Mouse (Mus musculus) urinary bladder, adult 2 months (tissue): ENCODE results near the gene Myo5a. TPM values are rescaled to one million over a fixed set of nuclear protein-coding genes. Genes with fewer than 3 reads are reported as not detected.
A peak's percentile ranks its signal among the peaks of the same experiment; 100 is the strongest.

Experiments used
- DNase-seq: peaks from one replicate; pipeline ENCODE4 v3.0.0; 2022; ENCODE audit warnings: low spot score
- polyA plus RNA-seq: library from polyadenylated mRNA; depleted of rRNA; stranded (reverse); fragments of >200 nt; gene quantifications from 2 replicates; pipeline ENCODE4 v1.2.3, GENCODE M21; 2012

Gene Myo5a
- polyA plus RNA-seq, 1 experiment, result 23.9 TPM

GRCm38 (mm10) chr9:75197297-75197696 is 126.5 kb downstream of the Myo5a start:
- peak; percentile 21 for DNase-seq

- DNase-seq, result no peak
Observed at GRCm38 (mm10) chr9:75201506-75201905, 130.7 kb downstream of the Myo5a start.

GRCm38 (mm10) chr9:75202036-75202435 is 131.2 kb downstream of the Myo5a start:
- no peak for DNase-seq

- DNase-seq, result no peak
Observed at GRCm38 (mm10) chr9:75209246-75209645, 138.4 kb downstream of the Myo5a start.

- DNase-seq, result no peak
Observed at GRCm38 (mm10) chr9:75210269-75210668, 139.5 kb downstream of the Myo5a start.

GRCm38 (mm10) chr9:75214743-75215413 is 144.1 kb downstream of the Myo5a start:
- DNase-seq, result no peak

- no peak for DNase-seq
Observed at GRCm38 (mm10) chr9:75219942-75220341, 149.1 kb downstream of the Myo5a start.

- DNase-seq, result no peak
Observed at GRCm38 (mm10) chr9:75221420-75222287, 150.8 kb downstream of the Myo5a start.

GRCm38 (mm10) chr9:75231841-75232746 is 161.3 kb downstream of the Myo5a start, which contains the start of gene Myo5c:
Gene Myo5c (plus strand): TSS chr9:75232020.
- DNase-seq, result peak; percentile 42

GRCm38 (mm10) chr9:75232860-75233259 is 162.0 kb downstream of the Myo5a start:
- DNase-seq, result no peak

- DNase-seq, result no peak
Observed at GRCm38 (mm10) chr9:75234271-75234741, 163.5 kb downstream of the Myo5a start.

GRCm38 (mm10) chr9:75234983-75235627 is 164.3 kb downstream of the Myo5a start:
- DNase-seq, result no peak

GRCm38 (mm10) chr9:75235696-75236095 is 164.9 kb downstream of the Myo5a start:
- DNase-seq, result no peak

- DNase-seq, result no peak
Observed at GRCm38 (mm10) chr9:75236416-75237308, 165.8 kb downstream of the Myo5a start.

- DNase-seq, result no peak
Observed at GRCm38 (mm10) chr9:75238179-75238578, 167.4 kb downstream of the Myo5a start.

GRCm38 (mm10) chr9:75243052-75243451 is 172.2 kb downstream of the Myo5a start:
- DNase-seq, result no peak

- no peak for DNase-seq
Observed at GRCm38 (mm10) chr9:75243730-75244406, 173.1 kb downstream of the Myo5a start.

GRCm38 (mm10) chr9:75244527-75244926 is 173.7 kb downstream of the Myo5a start:
- DNase-seq, result no peak

- DNase-seq, result no peak
Observed at GRCm38 (mm10) chr9:75246080-75246930, 175.5 kb downstream of the Myo5a start.
